Mouse (Mus musculus): ENCODE measurements around the gene Cspg4. TPM values are rescaled to one million over a fixed set of nuclear protein-coding genes. Genes with fewer than 3 reads are reported as not detected.
A peak's percentile ranks its signal among the peaks of the same experiment; 100 is the strongest.

Gene Cspg4
- polyA plus RNA-seq, 1 experiment from 2014 or later: 24.0 TPM

DNA sequence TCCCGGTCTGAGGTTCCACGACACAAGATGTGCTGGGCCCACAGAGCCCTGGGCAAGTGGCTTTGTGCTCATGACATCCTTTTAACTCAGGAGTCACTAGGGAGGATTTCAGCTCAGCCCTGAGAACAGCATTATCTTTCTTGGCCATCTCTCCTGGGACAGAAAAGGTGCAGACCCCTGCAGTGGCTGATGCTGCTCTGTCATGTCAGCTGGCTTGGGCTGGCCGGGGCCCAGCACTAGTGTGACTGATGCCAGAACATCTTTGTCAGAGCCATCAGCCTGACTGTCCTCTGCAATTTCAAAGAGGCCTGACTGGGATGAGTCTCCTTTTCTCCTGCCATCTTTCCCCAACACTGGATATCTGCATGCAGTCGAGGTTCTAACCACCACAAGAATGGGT, 17.4 kb downstream of the Cspg4 start:
- Histone ChIP-seq H3K4me3 (replicated peaks; ENCODE audit: low read length) (no peak overlapping the region), H3K27me3 (ENCODE audit: control insufficient read depth, insufficient read depth, low read length) (no peaks in the 10 kb centered on the region), H3K36me3 (ENCODE audit: control insufficient read depth, insufficient read depth, low read length) (no peaks in the 10 kb centered on the region), H3K9me3 (replicated peaks; ENCODE audit: control insufficient read depth, low read length) (no peaks in the 10 kb centered on the region), H3K4me2 (ENCODE audit: low read depth, low read length) (no peak overlapping the region), H3K4me1 (ENCODE audit: control insufficient read depth, insufficient read depth, low read length) (peaks cover 11% of the 10 kb centered on the region; the same call in 1 of the 2 replicates), H3K9ac (ENCODE audit: low read length) (no peak overlapping the region), H3K27ac (ENCODE audit: low read length) (peak overlapping the region; percentile 44; the same call in 1 of the 2 replicates)
- WGBS: 56% methylated on average over 4 of the region's 4 CpGs
- ATAC-seq (ENCODE audit: insufficient read depth, low FRiP score): no peak

DNA sequence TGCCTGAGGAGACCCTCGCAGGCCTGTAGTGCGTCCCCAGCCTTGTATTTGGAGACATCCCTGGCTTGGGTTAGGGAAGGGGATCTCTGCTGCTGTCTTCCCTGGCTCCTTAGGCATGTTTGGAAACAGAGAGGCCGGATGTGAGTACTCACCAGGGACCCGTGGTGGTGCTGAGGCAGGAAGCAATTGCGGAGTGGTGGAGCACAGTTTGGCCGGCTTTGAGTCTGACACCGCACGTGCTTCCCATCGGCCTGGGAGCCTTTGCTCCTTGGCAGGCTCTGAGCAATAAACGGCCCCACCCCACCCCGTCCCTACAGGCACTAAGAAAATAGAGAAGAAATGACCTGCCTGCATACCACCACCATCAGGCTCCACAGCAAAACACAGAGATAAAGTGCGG, 18.0 kb downstream of the Cspg4 start:
- H3K36me3 ChIP-seq (ENCODE audit: control insufficient read depth, insufficient read depth, low read length): peaks cover 4% of the 10 kb centered on the region; the same call in 1 of the 2 replicates
- ATAC-seq (ENCODE audit: insufficient read depth, low FRiP score): peak; percentile 23; the same call in 1 of the 2 replicates
- H3K4me2 ChIP-seq (ENCODE audit: low read depth, low read length): no peak overlapping the region
- H3K4me1 ChIP-seq (ENCODE audit: control insufficient read depth, insufficient read depth, low read length): peaks cover 11% of the 10 kb centered on the region; the same call in 1 of the 2 replicates
- no peaks in the 10 kb centered on the region for H3K27me3 ChIP-seq (ENCODE audit: control insufficient read depth, insufficient read depth, low read length)
- H3K9me3 ChIP-seq (replicated peaks; ENCODE audit: control insufficient read depth, low read length): no peaks in the 10 kb centered on the region
- H3K4me3 ChIP-seq (replicated peaks; ENCODE audit: low read length): no peak overlapping the region
- peak overlapping the region; percentile 44; the same call in 1 of the 2 replicates for H3K27ac ChIP-seq (ENCODE audit: low read length)
- H3K9ac ChIP-seq (ENCODE audit: low read length): 0 out of 2 replicates have a peak overlapping the region, but pooled peaks have one; percentile 5
- WGBS: 55% methylated on average over 12 of the region's 12 CpGs

DNA sequence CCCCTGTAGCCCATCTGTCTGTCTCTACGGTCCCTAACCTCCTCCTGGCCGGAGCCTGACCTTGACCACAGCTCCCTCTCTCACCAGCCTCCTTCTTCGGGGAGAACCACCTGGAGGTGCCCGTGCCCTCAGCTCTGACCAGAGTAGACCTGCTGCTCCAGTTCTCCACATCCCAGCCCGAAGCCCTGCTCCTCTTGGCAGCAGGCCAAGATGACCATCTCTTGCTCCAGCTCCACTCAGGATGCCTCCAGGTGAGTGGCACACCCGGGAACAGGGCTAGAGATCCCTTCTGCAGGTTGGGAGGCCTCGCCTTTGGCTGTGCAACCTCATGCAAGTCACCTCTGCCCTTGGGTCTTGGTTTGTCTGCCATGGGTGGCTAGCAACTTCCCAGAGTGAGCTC, 18.6 kb downstream of the Cspg4 start:
- Histone ChIP-seq H3K27ac (ENCODE audit: low read length) (no peak overlapping the region), H3K4me3 (replicated peaks; ENCODE audit: low read length) (no peak overlapping the region), H3K9ac (ENCODE audit: low read length) (no peak overlapping the region), H3K36me3 (ENCODE audit: control insufficient read depth, insufficient read depth, low read length) (peaks cover 8% of the 10 kb centered on the region), H3K9me3 (replicated peaks; ENCODE audit: control insufficient read depth, low read length) (no peaks in the 10 kb centered on the region), H3K4me1 (ENCODE audit: control insufficient read depth, insufficient read depth, low read length) (peaks cover 11% of the 10 kb centered on the region; the same call in 1 of the 2 replicates), H3K27me3 (ENCODE audit: control insufficient read depth, insufficient read depth, low read length) (no peaks in the 10 kb centered on the region), H3K4me2 (ENCODE audit: low read depth, low read length) (no peak overlapping the region)
- no peak for ATAC-seq (ENCODE audit: insufficient read depth, low FRiP score)
- 73% methylated on average over 7 of the region's 7 CpGs for WGBS

DNA sequence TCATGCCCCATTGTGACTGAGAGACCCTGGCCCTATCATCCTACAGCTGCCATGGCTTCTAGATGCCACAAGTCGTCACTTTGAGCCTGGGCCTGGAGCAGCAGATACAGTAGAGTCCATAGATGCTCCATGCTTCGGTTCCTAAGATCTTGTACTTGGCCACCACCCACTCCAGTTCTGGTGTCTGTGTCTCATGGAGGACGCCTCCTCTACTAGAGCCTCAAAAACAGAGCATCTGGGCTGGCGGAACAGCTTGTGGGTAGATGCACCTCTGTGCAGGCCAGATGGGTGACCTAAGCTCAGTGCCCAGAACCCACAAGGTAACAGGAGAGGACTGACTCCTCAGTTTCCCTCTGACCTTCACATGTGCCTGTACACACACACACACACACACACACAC, 19.5 kb downstream of the Cspg4 start:
- Histone ChIP-seq H3K36me3 (ENCODE audit: control insufficient read depth, insufficient read depth, low read length) (peaks cover 8% of the 10 kb centered on the region), H3K4me1 (ENCODE audit: control insufficient read depth, insufficient read depth, low read length) (peaks cover 11% of the 10 kb centered on the region; the same call in 1 of the 2 replicates), H3K27ac (ENCODE audit: low read length) (no peak overlapping the region), H3K4me3 (replicated peaks; ENCODE audit: low read length) (no peak overlapping the region), H3K4me2 (ENCODE audit: low read depth, low read length) (no peak overlapping the region), H3K9ac (ENCODE audit: low read length) (no peak overlapping the region), H3K27me3 (ENCODE audit: control insufficient read depth, insufficient read depth, low read length) (no peaks in the 10 kb centered on the region), H3K9me3 (replicated peaks; ENCODE audit: control insufficient read depth, low read length) (no peaks in the 10 kb centered on the region)
- WGBS: 86% methylated on average over 4 of the region's 4 CpGs
- ATAC-seq (ENCODE audit: insufficient read depth, low FRiP score): no peak

DNA sequence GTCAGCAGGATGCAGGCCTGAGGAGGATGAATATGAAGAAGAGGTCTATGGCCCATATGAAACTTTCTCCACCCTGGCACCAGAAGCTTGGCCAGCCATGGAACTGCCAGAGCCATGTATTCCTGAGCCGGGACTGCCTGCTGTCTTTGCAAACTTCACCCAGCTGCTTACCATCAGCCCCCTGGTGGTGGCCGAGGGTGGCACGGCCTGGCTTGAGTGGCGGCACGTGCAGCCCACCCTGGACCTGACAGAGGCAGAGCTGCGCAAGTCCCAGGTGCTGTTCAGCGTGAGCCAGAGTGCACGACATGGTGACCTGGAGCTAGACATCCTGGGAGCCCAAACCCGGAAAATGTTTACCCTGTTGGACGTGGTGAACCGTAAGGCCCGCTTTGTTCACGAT, 21.3 kb downstream of the Cspg4 start:
- H3K4me3 ChIP-seq (replicated peaks; ENCODE audit: low read length): no peak overlapping the region
- no peak for ATAC-seq (ENCODE audit: insufficient read depth, low FRiP score)
- 55% methylated on average over 13 of the region's 13 CpGs for WGBS

DNA sequence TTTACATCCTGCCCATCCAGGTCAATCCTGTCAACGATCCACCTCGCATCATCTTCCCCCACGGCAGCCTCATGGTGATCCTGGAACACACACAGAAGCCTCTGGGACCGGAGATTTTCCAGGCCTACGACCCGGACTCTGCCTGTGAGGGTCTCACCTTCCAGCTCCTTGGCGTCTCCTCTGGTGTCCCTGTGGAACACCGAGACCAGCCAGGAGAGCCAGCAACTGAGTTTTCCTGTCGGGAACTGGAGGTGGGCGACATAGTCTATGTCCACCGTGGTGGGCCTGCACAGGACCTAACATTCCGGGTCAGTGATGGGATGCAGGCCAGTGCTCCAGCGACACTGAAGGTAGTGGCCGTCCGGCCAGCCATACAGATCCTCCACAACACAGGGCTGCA, 21.8 kb downstream of the Cspg4 start:
- ATAC-seq (ENCODE audit: insufficient read depth, low FRiP score): no peak
- peaks cover 8% of the 10 kb centered on the region for H3K36me3 ChIP-seq (ENCODE audit: control insufficient read depth, insufficient read depth, low read length)
- no peak overlapping the region for H3K4me2 ChIP-seq (ENCODE audit: low read depth, low read length)
- H3K9ac ChIP-seq (ENCODE audit: low read length): no peak overlapping the region
- no peaks in the 10 kb centered on the region for H3K9me3 ChIP-seq (replicated peaks; ENCODE audit: control insufficient read depth, low read length)
- WGBS: 92% methylated on average over 15 of the region's 15 CpGs
- no peak overlapping the region for H3K27ac ChIP-seq (ENCODE audit: low read length)
- no peak overlapping the region for H3K4me3 ChIP-seq (replicated peaks; ENCODE audit: low read length)
- H3K4me1 ChIP-seq (ENCODE audit: control insufficient read depth, insufficient read depth, low read length): peaks cover 11% of the 10 kb centered on the region; the same call in 1 of the 2 replicates
- no peaks in the 10 kb centered on the region for H3K27me3 ChIP-seq (ENCODE audit: control insufficient read depth, insufficient read depth, low read length)

More for the DNA sequence above, 21.3 kb downstream of the Cspg4 start:
- Histone ChIP-seq H3K36me3 (ENCODE audit: control insufficient read depth, insufficient read depth, low read length) (peaks cover 8% of the 10 kb centered on the region), H3K4me1 (ENCODE audit: control insufficient read depth, insufficient read depth, low read length) (peaks cover 11% of the 10 kb centered on the region; the same call in 1 of the 2 replicates), H3K4me2 (ENCODE audit: low read depth, low read length) (no peak overlapping the region), H3K9me3 (replicated peaks; ENCODE audit: control insufficient read depth, low read length) (no peaks in the 10 kb centered on the region), H3K27me3 (ENCODE audit: control insufficient read depth, insufficient read depth, low read length) (no peaks in the 10 kb centered on the region), H3K27ac (ENCODE audit: low read length) (no peak overlapping the region), H3K9ac (ENCODE audit: low read length) (no peak overlapping the region)

DNA sequence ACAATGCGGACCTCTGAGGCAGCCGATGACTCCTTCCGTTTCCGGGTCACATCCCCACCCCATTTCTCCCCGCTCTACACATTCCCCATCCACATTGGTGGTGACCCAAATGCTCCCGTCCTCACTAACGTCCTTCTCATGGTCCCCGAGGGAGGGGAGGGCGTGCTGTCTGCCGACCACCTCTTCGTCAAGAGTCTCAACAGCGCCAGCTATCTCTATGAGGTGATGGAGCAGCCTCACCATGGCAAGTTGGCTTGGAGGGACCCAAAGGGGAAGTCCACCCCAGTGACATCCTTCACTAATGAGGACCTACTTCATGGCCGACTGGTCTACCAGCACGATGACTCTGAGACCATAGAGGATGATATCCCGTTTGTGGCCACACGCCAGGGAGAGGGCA, 22.7 kb downstream of the Cspg4 start:
- peaks cover 8% of the 10 kb centered on the region for H3K36me3 ChIP-seq (ENCODE audit: control insufficient read depth, insufficient read depth, low read length)
- H3K9ac ChIP-seq (ENCODE audit: low read length): no peak overlapping the region
- H3K4me2 ChIP-seq (ENCODE audit: low read depth, low read length): no peak overlapping the region
- no peaks in the 10 kb centered on the region for H3K9me3 ChIP-seq (replicated peaks; ENCODE audit: control insufficient read depth, low read length)
- H3K27ac ChIP-seq (ENCODE audit: low read length): no peak overlapping the region
- 91% methylated on average over 16 of the region's 16 CpGs for WGBS
- no peaks in the 10 kb centered on the region for H3K27me3 ChIP-seq (ENCODE audit: control insufficient read depth, insufficient read depth, low read length)
- peaks cover 5% of the 10 kb centered on the region; the same call in 1 of the 2 replicates for H3K4me1 ChIP-seq (ENCODE audit: control insufficient read depth, insufficient read depth, low read length)
- ATAC-seq (ENCODE audit: insufficient read depth, low FRiP score): no peak
- H3K4me3 ChIP-seq (replicated peaks; ENCODE audit: low read length): no peak overlapping the region

DNA sequence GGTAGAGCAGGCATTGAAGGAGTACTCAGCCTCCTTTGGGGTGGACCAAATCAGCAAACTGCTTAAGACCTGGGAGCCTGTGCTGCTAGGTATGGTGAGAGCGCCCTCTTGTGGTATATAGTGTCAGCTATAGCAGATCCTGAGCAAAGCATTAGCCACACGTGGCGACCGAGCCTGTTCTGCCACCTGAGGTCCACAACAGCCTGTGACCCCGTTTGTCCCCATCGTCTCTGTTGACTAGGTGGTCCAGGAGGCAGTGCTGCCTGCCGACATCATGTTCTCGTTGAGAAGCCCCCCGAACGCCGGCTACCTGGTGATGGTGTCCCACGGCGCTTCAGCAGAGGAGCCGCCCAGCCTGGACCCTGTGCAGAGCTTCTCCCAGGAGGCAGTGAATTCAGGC, 25.0 kb downstream of the Cspg4 start:
- Histone ChIP-seq H3K9me3 (replicated peaks; ENCODE audit: control insufficient read depth, low read length) (no peaks in the 10 kb centered on the region), H3K4me1 (ENCODE audit: control insufficient read depth, insufficient read depth, low read length) (0 out of 2 replicates have a peak, but pooled peaks cover 11% of the 10 kb centered on the region), H3K9ac (ENCODE audit: low read length) (no peak overlapping the region), H3K27ac (ENCODE audit: low read length) (no peak overlapping the region), H3K36me3 (ENCODE audit: control insufficient read depth, insufficient read depth, low read length) (peaks cover 8% of the 10 kb centered on the region), H3K4me2 (ENCODE audit: low read depth, low read length) (peak overlapping the region; percentile 46), H3K27me3 (ENCODE audit: control insufficient read depth, insufficient read depth, low read length) (no peaks in the 10 kb centered on the region), H3K4me3 (replicated peaks; ENCODE audit: low read length) (peak overlapping the region; percentile 28)
- WGBS: 15% methylated on average over 14 of the region's 14 CpGs
- ATAC-seq (ENCODE audit: insufficient read depth, low FRiP score): peak; percentile 68

DNA sequence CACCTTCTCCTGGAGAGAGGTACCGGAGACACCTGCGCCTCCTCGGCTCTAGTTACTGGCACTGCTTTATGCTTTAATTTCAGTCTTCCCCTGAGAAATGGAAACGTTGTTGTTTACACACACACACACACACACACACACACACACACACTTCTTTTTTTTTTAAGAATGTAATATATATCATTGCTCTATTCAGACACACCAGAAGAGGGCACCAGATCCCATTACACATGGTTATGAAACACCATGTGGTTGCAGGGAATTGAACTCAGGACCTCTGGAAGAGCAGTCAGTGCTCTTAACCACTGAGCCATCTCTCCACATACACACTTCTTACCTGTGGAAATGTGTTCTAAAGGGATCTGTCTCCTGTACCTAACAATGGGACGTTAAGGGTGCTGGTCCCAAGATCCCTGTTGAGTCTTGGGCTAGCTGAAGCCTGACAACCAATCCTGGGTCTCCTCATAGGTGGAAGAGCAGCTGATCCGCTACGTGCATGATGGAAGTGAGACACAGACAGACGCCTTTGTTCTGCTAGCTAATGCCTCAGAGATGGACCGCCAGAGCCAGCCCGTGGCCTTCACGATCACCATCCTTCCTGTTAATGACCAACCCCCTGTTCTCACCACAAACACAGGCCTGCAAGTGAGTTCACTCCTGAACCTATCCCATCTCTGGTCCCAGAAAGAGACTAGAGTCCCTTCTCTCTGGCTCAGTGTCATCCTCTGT, 25.9 kb downstream of the Cspg4 start:
- no peak for ATAC-seq (ENCODE audit: insufficient read depth, low FRiP score)
- Histone ChIP-seq H3K9ac (ENCODE audit: low read length) (no peak overlapping the region), H3K9me3 (replicated peaks; ENCODE audit: control insufficient read depth, low read length) (no peaks in the 10 kb centered on the region), H3K4me1 (ENCODE audit: control insufficient read depth, insufficient read depth, low read length) (0 out of 2 replicates have a peak, but pooled peaks cover 11% of the 10 kb centered on the region), H3K27me3 (ENCODE audit: control insufficient read depth, insufficient read depth, low read length) (no peaks in the 10 kb centered on the region), H3K4me2 (ENCODE audit: low read depth, low read length) (no peak overlapping the region), H3K27ac (ENCODE audit: low read length) (no peak overlapping the region), H3K4me3 (replicated peaks; ENCODE audit: low read length) (no peak overlapping the region), H3K36me3 (ENCODE audit: control insufficient read depth, insufficient read depth, low read length) (peaks cover 8% of the 10 kb centered on the region)
- 66% methylated on average over 11 of the region's 11 CpGs for WGBS
